Mouse (Mus musculus): ENCODE results near the gene Ptpn4. TPM values are rescaled to one million over a fixed set of nuclear protein-coding genes. Genes with fewer than 3 reads are reported as not detected.

Gene Ptpn4
- polyA plus RNA-seq, 1 experiment, result 3.8 TPM

DNA sequence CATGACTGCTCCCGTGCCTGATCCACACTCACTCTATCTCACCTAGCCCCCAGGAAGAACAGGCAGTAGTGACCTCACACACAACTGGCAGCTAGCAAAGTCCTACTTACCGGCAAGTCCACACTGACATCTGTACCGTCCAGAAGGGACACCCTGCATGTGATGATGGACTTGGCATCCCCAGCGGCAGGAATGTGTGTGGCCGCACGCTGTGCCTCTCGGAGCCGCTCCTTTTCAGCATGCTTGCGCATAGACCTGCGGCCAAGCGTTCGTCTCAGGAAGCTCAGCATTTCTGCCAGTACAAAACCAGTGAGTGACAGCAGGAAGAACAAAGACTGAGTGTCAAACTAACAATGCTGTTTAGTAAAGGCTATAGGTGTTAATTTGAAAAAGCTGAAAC lies 195.0 kb downstream of the Ptpn4 start:
- DNase-seq (ENCODE audit: low spot score), result no peak

DNA sequence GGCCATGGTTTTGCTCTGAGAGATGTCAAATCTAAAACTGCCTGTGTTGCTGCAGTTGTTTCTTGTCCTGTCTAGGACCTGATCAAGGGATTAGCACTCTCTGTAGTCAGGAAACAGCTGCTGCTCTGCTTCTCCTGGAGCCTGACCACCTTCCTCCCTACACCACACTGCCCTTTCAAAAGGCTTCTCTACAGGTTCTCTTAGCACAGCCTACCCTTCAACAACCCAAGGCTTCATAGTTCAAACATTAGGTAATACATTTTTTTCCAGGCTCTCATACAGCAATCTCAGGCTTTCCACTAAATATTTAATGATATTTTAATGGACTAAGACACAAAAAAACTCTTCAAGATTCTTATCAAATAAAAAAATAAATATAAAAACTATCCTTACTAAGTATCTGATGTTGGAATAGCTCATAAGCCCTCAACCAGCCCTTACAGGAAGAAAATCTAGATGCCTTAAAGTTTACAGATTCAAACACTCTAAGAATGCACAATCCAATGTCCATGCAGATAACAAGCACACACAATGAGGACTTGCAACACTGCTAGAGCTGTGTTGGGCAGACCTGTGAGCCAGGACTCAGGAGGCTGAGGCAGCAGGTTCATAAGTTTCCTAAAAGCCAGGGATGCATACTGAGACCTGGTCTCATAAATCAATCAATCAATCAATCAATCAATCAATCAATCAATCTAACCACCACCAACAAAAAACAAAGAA lies 196.2 kb downstream of the Ptpn4 start:
- no peak for DNase-seq (ENCODE audit: low spot score)

DNA sequence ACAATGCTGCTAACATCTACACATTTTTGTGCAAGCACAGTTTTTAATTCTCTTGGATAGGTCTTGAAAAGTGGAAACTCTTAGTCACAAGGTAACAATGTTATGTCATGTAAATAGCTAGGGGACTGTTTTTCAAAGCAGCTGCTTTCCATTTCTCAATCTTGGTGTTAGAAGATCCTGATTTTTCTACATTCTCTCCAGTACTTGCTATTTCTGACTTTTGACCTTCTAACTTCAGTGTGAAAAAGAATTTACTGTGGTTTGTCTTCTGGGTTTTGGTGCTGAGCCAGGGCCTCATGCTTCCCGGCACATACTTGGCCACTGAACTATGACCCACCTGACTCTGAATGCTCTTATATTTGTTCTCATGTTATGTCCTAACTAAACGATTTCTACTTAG lies 197.4 kb downstream of the Ptpn4 start:
- DNase-seq (ENCODE audit: low spot score), result no peak

DNA sequence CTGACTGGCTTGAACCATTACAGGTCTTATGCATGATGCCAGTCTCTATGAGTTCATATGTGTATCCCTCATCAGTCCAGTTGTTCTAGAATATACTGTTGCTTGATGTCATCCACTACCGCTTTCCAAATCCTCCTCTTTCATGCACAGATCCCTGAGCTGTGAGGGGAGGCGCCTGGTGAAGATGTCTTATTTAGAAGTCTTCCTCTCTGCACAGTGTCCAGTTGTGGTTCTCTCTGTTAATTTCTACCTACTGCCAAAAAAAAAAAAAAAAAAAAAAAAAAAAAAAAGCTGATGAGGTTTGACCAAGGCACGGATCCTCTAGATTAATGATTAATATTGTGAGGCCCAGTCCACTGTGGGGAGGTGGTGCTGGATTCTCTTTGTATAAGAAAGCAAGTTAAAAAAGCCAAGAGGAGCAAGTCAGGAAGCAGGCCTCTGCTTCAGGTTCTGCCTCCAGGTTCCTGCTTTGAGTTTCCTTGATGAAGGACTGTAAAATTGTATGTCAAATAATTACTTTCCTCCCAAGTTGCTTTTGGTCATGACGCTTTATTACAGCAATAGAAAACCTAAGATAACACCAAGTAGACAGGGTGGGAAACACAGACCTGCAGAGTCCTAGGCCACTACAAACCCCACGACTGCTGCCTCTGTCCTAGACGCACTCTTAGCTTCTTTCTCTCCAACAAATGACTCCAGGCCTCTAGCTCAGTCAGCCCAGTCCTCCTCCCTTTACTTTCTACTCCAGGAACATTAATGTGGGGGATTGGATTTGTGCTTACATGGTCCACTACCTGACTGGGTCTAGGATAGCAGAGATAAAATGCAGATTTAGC lies 200.0 kb downstream of the Ptpn4 start:
- DNase-seq (ENCODE audit: low spot score), result no peak

DNA sequence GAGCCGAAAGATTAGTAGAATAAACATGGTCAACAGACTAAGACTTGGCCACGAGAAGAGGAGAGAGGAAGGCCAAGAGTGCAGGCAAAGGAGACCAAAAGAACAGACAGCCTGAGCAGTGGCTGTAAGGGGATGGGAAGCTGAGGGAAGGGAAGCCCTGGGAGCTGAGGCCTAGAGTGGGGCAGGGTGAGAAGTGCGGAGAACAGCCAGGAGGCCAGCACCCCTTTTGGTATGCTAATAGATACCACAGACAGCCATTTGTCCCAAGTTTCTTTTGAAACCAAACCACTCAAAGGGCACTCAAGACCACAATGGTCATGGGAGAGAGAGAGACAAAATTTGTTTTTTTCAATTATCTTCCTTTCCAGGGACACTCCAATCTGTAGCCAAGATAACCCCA lies 202.7 kb downstream of the Ptpn4 start:
- no peak for DNase-seq (ENCODE audit: low spot score)

DNA sequence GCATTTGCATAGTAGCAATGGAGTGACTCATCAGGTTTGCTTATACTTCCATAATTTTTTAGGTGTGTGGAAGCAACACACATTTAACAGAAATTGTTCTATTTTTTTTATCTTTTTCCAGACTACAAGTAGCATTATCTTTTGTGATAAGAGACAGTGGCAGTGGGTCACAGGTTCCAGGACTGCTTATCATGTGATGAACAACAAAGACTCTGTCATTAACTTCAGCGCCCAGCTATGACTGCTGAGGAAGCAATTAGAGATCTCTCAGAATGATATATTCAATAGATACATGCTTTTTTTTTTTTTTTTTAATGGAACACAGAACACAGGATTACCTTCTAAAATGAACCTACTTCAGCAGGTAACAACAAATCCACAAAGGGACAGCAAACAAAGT lies 207.0 kb downstream of the Ptpn4 start:
- DNase-seq (ENCODE audit: low spot score), result no peak

DNA sequence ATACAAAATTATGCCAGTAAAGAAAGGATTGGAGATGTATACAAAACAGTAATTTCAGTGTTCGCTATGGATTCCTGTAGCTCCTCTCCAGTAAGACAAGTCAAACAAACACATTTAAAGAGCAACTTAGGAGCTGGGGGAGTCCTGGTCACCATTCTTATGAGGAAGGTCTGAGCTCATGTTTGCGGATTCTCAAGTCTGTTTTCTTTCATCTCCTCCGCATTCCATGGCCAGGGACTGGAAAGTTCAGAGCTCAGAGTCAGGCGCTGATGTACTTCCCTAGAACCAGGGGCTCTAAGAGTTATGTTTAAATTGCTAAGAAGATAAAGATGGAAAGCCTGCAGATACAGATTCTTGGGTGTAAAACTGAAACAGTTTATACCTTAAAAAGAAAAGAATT lies 210.6 kb downstream of the Ptpn4 start:
- no peak for DNase-seq (ENCODE audit: low spot score)

DNA sequence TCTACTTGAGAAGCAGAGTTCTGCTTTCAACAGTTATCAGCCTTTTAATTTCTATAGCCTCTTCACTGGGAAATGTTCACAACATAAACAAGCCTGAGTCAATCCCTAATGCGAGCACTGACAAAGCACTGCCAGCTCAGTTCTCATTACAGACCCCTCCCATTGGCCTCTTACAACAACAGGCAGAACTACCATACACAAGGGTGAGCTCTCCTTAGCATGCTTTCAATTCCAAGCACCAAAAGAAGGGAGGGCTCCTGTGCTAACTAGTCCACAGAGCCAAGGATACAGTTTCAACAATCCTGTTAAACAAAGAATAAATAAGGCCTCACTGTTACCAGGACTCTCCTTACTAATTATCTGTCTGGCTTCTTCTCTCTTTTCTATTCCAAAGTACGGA lies 213.0 kb downstream of the Ptpn4 start:
- DNase-seq (ENCODE audit: low spot score), result no peak

DNA sequence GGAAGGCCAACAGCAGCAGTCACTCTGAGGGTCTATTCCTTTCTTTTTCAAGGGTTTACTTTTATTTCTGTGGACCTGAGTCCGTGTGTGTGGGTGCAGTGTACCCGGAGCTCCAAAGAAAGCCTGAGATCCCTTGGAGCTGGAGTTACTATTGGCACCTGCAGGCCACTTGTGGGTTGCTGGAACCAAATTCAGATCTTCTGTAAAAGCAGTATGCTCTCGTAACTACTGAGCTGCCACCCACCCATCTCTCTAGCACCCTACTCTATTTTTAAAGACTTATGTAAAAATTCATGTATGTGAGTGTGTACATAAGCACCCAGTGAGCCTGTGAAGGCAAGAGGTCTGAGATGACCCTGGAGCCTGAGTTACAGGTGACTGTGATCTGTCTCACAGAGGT lies 232.0 kb downstream of the Ptpn4 start:
- no peak for DNase-seq (ENCODE audit: low spot score)

Other genes with a start within 250 kb of the Ptpn4 start
- gene Epb41l5, start 188.6 kb downstream of the Ptpn4 start, polyA plus RNA-seq (2012; rRNA removed), result 10.2 and 13.1 TPM in 2 replicates
- gene Tmem177, start 75.6 kb upstream of the Ptpn4 start, polyA plus RNA-seq (2012; rRNA removed), result 4.3 and 4.5 TPM in 2 replicates
- not detected in 2 replicates for gene Cfap221, start 159.6 kb upstream of the Ptpn4 start, polyA plus RNA-seq (2012; rRNA removed)
- 0.22 and 0.25 TPM in 2 replicates for gene Sctr, start 169.3 kb upstream of the Ptpn4 start, polyA plus RNA-seq (2012; rRNA removed)
- 6.6 and 7.6 TPM in 2 replicates for gene Tmem37, start 236.5 kb upstream of the Ptpn4 start, polyA plus RNA-seq (2012; rRNA removed)

Measured in urinary bladder, adult 2 months (tissue).